Mouse (Mus musculus) liver, postnatal 0 days (tissue): ENCODE measurements at regions not wholly inside any gene's neighbourhood (a gene's known extent, or its start where the extent isn't known, plus 50 kb on each side); places are given as distances from the start of the nearest gene placed in this dataset.

ENCODE experiments used
- ATAC-seq: fragments of 200-750 bp; cut with Nextera tagmentation; 2 replicates; pipeline ENCODE4 v1.8.0; 2017; ENCODE audit warnings: mild to moderate bottlenecking, moderate library complexity
- DNase-seq: peaks from one replicate; pipeline ENCODE4 v3.0.0-alpha.2; 2016
- H3K27ac ChIP-seq: fragments of 300-500 bp; sonication (generic); 2 replicates; pipeline ENCODE4 v1.5.1; 2014; ENCODE audit warnings: antibody characterized with exemption, moderate library complexity, mild to moderate bottlenecking, low read depth
- H3K27me3 ChIP-seq: fragments of 300-500 bp; sonication (generic); 2 replicates; pipeline ENCODE4 v1.6.1; 2014; ENCODE audit warnings: low read length, control low read depth, mixed read lengths; ENCODE audit not compliant: insufficient read depth
- H3K36me3 ChIP-seq: fragments of 300-500 bp; sonication (generic); replicated peaks from 2 replicates; pipeline ENCODE4 v1.6.1; 2014; ENCODE audit warnings: mild to moderate bottlenecking, control low read depth, low read length, moderate library complexity, mixed read lengths; ENCODE audit not compliant: insufficient read depth
- H3K4me1 ChIP-seq: fragments of 300-500 bp; sonication (generic); 2 replicates; pipeline ENCODE4 v1.6.1; 2014; ENCODE audit warnings: antibody characterized with exemption, mild to moderate bottlenecking, control low read depth; ENCODE audit not compliant: insufficient read depth
- H3K4me2 ChIP-seq: fragments of 300-500 bp; sonication (generic); 2 replicates; pipeline ENCODE4 v1.6.1; 2014; ENCODE audit warnings: low read depth, mild to moderate bottlenecking, low read length, moderate library complexity, mixed read lengths
- H3K4me3 ChIP-seq: fragments of 300-500 bp; sonication (generic); 2 replicates; pipeline ENCODE4 v1.5.1; 2014; ENCODE audit warnings: low read depth, low read length
- H3K9ac ChIP-seq: fragments of 300-500 bp; sonication (generic); replicated peaks from 2 replicates; pipeline ENCODE4 v1.6.1; 2014; ENCODE audit warnings: mild to moderate bottlenecking, moderate library complexity
- H3K9me3 ChIP-seq: fragments of 300-500 bp; sonication (generic); 2 replicates; pipeline ENCODE4 v1.6.1; 2016; ENCODE audit warnings: mild to moderate bottlenecking, control low read depth, low read length, mixed read lengths
- CTCF ChIP-seq: sonication (generic); IDR thresholded peaks from 2 replicates; pipeline ENCODE4 v1.5.1; 2016; ENCODE audit warnings: antibody characterized with exemption, low read depth
- EP300 ChIP-seq: IDR thresholded peaks from 2 replicates; pipeline ENCODE4 v1.6.1; 2016; ENCODE audit warnings: antibody characterized with exemption, low read depth, mild to moderate bottlenecking
- WGBS: fragments of 180-500 bp; shearing (Covaris S2); extraction: QIAGEN DNeasy Blood & Tissue Kit; methylation state at CpG from one replicate; pipeline ENCODE4 v1.1.7; 2014; ENCODE audit not compliant: insufficient replicate concordance; 5-methylcytosine and 5-hydroxymethylcytosine counted together

DNA sequence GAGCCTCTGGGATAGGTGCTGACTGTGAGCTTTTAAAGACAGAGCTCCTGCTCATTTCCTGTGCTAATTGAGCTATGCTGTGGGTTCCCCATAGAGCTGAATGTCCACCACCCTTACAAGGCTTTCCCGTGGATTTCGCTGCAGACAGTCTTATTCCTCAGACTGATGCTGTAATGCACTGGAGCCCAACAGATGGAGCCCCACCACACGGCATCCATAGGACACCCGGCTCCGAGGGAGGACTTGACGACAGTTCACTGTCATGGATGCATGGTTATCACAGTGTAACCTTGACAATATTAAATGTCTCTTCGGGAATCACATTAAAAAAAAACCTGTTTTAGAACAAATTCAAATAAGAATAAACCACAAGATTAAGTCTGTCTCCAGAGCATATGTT lies 265.2 kb upstream of the BB014433 start:
- TF ChIP-seq CTCF (no peak), EP300 (no peak)
- no peak for DNase-seq

GRCm38 (mm10) chr8:15304143-15304677 lies 258.3 kb upstream of the BB014433 start:
- DNase-seq (no peak), ATAC-seq (no peak)
- H3K9me3 ChIP-seq, result no peaks in the 10 kb centered on the region
- TF ChIP-seq CTCF (no peak), EP300 (no peak)
- H3K4me1 ChIP-seq, result no peaks in the 10 kb centered on the region
- no peak overlapping the region for H3K4me3 ChIP-seq
- no peaks in the 10 kb centered on the region for H3K27me3 ChIP-seq
- no peaks in the 10 kb centered on the region for H3K36me3 ChIP-seq
- no peak overlapping the region for H3K27ac ChIP-seq
- WGBS, result 63% methylated on average over 2 of the region's 2 CpGs
- H3K4me2 ChIP-seq, result no peak overlapping the region
- H3K9ac ChIP-seq, result no peak overlapping the region

More for the DNA sequence above, 265.2 kb upstream of the BB014433 start:
- no peaks in the 10 kb centered on the region for H3K36me3 ChIP-seq
- no peak overlapping the region for H3K4me2 ChIP-seq
- WGBS, result 68% methylated on average over 7 of the region's 7 CpGs
- no peaks in the 10 kb centered on the region for H3K27me3 ChIP-seq
- no peak for ATAC-seq
- no peaks in the 10 kb centered on the region for H3K9me3 ChIP-seq
- H3K27ac ChIP-seq, result no peak overlapping the region
- no peak overlapping the region for H3K9ac ChIP-seq
- no peaks in the 10 kb centered on the region for H3K4me1 ChIP-seq
- H3K4me3 ChIP-seq, result no peak overlapping the region

DNA sequence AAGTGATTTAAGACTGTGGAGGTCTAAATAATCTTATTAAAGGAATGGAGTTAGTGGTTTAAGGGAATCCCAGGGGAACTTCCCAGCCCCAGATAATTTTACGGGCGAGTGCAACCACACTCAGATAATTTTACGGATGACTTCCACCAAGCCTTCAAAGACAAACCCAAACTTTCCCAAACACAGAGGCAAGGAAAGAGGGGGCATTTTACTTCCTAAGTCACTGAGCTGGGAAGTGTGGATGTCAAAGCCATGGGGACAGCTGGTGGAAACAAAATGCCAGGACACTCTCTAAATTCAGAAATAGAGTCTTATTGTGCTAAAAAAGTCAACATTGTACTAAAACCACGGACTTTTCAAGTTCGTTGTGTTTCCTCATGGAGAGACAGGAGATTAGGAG lies 227.9 kb upstream of the BB014433 start:
- TF ChIP-seq CTCF, result no peak
- TF ChIP-seq EP300, result no peak
- Histone ChIP-seq H3K9ac (no peak overlapping the region), H3K4me3 (no peak overlapping the region), H3K4me2 (no peak overlapping the region), H3K9me3 (no peaks in the 10 kb centered on the region), H3K27ac (no peak overlapping the region), H3K36me3 (no peaks in the 10 kb centered on the region), H3K27me3 (no peaks in the 10 kb centered on the region), H3K4me1 (no peaks in the 10 kb centered on the region)
- 61% methylated on average over 5 of the region's 5 CpGs for WGBS
- no peak for ATAC-seq
- no peak for DNase-seq

DNA sequence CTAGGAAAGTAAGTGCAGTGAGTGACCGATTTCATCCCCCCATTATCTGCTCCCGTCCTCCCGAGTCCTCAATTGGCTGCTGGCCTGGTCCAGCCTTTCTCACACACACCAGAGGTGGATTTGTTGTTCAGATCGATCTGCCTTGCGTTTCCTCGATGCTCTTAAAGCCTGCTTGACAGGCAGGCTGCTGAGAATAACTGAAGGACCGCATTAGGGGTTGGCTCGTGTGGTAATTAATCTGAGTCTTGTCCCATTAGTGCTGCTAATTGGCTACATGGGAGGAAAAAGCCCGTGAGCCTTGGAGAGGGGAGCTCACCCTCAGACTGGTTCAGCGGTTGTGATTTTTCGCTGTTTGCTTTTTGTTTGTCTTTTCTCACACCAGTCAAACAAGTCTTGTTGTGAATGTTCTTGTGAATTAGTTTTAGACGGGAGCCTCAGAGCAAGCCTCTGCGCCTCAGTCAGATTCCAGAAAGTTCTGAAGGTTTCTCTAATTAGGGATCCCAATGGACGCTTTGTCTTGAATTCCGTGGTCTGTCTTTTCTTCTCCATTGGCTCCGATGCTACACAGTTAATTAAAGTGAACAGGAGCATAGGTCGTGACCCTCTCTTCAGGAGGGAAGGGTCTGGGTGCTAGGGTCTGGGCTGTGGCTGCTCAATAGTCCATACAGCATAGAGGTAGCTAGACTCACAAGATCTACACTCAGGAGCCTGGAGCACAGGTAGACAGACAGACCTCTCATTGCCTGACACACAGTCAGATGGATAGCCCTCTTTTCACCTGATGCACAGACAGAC lies 226.1 kb upstream of the BB014433 start:
- H3K4me3 ChIP-seq, result no peak overlapping the region
- H3K36me3 ChIP-seq, result no peaks in the 10 kb centered on the region
- 54% methylated on average over 17 of the region's 17 CpGs for WGBS
- no peaks in the 10 kb centered on the region for H3K4me1 ChIP-seq
- H3K9me3 ChIP-seq, result no peaks in the 10 kb centered on the region
- TF ChIP-seq EP300 (no peak), CTCF (no peak)
- no peaks in the 10 kb centered on the region for H3K27me3 ChIP-seq
- DNase-seq (no peak), ATAC-seq (no peak)
- H3K9ac ChIP-seq, result no peak overlapping the region
- no peak overlapping the region for H3K27ac ChIP-seq
- H3K4me2 ChIP-seq, result no peak overlapping the region

DNA sequence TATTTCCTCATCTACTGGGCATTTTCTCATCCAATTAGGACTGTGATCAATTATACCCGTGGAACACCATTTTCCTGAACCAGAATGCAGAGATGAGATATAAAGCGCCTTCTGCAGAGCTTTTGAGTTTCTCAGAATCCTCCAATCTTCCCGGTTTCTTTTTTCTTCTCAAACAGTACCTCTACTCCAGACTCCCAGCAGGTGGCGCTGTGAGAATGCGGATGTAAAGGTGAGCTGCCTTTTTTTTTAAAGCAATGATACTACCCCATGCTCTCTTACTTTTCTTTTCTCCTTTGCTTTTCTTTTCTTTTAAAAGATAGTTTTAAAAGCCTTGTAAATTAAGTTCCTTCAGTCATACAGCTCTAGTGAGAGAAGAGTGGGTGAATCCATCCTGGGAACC lies 224.4 kb upstream of the BB014433 start:
- WGBS, result 9% methylated on average over 5 of the region's 5 CpGs

GRCm38 (mm10) chr8:15244770-15245485 lies 199.1 kb upstream of the BB014433 start:
- 84% methylated on average over 12 of the region's 12 CpGs for WGBS
- Histone ChIP-seq H3K4me3 (no peak overlapping the region), H3K9me3 (no peaks in the 10 kb centered on the region), H3K27me3 (no peaks in the 10 kb centered on the region), H3K9ac (no peak overlapping the region), H3K4me1 (no peaks in the 10 kb centered on the region), H3K4me2 (no peak overlapping the region), H3K27ac (no peak overlapping the region), H3K36me3 (no peaks in the 10 kb centered on the region)
- TF ChIP-seq EP300, result no peak
- no peak for TF ChIP-seq CTCF
- DNase-seq (no peak), ATAC-seq (no peak)

More for the DNA sequence above, 224.4 kb upstream of the BB014433 start:
- DNase-seq (peak; percentile 64), ATAC-seq (no peak)
- H3K4me3 ChIP-seq, result no peak overlapping the region
- H3K4me1 ChIP-seq, result no peaks in the 10 kb centered on the region
- H3K9ac ChIP-seq, result no peak overlapping the region
- H3K4me2 ChIP-seq, result no peak overlapping the region
- H3K27me3 ChIP-seq, result no peaks in the 10 kb centered on the region
- H3K27ac ChIP-seq, result no peak overlapping the region
- TF ChIP-seq CTCF (peak; percentile 70), EP300 (no peak)
- no peaks in the 10 kb centered on the region for H3K9me3 ChIP-seq
- H3K36me3 ChIP-seq, result no peaks in the 10 kb centered on the region
